Mouse (Mus musculus) hindbrain, embryonic 14.5 days (tissue): Measurements from ENCODE around the gene Upk3bl. TPM values are rescaled to one million over a fixed set of nuclear protein-coding genes. Genes with fewer than 3 reads are reported as not detected.

ENCODE experiments used
- ATAC-seq: fragments of 200-750 bp; cut with Nextera tagmentation; 2 replicates; pipeline ENCODE4 v1.8.0; 2017; ENCODE audit warnings: moderate number of reproducible peaks, mild to moderate bottlenecking, moderate TSS enrichment, moderate library complexity; ENCODE audit not compliant: low FRiP score
- DNase-seq: peaks from one replicate; pipeline ENCODE4 v3.0.0-alpha.2; 2015; ENCODE audit warnings: low spot score
- H3K27ac ChIP-seq: fragments of 300-500 bp; sonication (generic); 2 replicates; pipeline ENCODE4 v1.5.1; 2014; ENCODE audit warnings: mild to moderate bottlenecking, moderate library complexity
- H3K27me3 ChIP-seq: fragments of 300-500 bp; sonication (generic); 2 replicates; pipeline ENCODE4 v1.6.1; 2014; ENCODE audit warnings: mild to moderate bottlenecking, low read length, mixed read lengths; ENCODE audit not compliant: control insufficient read depth, insufficient read depth
- H3K36me3 ChIP-seq: fragments of 300-500 bp; sonication (generic); replicated peaks from 2 replicates; pipeline ENCODE4 v1.6.1; 2014; ENCODE audit not compliant: control insufficient read depth, insufficient read depth
- H3K4me1 ChIP-seq: fragments of 300-500 bp; sonication (generic); replicated peaks from 2 replicates; pipeline ENCODE4 v1.6.1; 2014; ENCODE audit warnings: antibody characterized with exemption, low read length, mixed read lengths; ENCODE audit not compliant: control insufficient read depth, insufficient read depth
- H3K4me2 ChIP-seq: fragments of 300-500 bp; sonication (generic); replicated peaks from 2 replicates; pipeline ENCODE4 v1.6.1; 2014; ENCODE audit warnings: mild to moderate bottlenecking, moderate library complexity
- H3K4me3 ChIP-seq: fragments of 300-500 bp; sonication (generic); replicated peaks from 2 replicates; pipeline ENCODE4 v1.5.1; 2014; ENCODE audit warnings: mild to moderate bottlenecking, low read length
- H3K9ac ChIP-seq: fragments of 300-500 bp; sonication (generic); 2 replicates; pipeline ENCODE4 v1.6.1; 2014
- H3K9me3 ChIP-seq: fragments of 300-500 bp; sonication (generic); 2 replicates; pipeline ENCODE4 v1.6.1; 2016; ENCODE audit warnings: low read length; ENCODE audit not compliant: control insufficient read depth
- WGBS: fragments of 180-500 bp; shearing (Covaris S2); extraction: QIAGEN DNeasy Blood & Tissue Kit; methylation state at CpG from one replicate; pipeline ENCODE4 v1.1.7; 2014; 5-methylcytosine and 5-hydroxymethylcytosine counted together
- polyA plus RNA-seq: library from polyadenylated mRNA; unstranded; fragments of >200 nt; fragmentation: Nextera tagmentation; extraction: Ambion mirVana; gene quantifications from 2 replicates; pipeline ENCODE4 v1.2.1, GENCODE M21; 2014

Upk3bl gene
- polyA plus RNA-seq, 1 experiment from 2014 or later: not detected

DNA sequence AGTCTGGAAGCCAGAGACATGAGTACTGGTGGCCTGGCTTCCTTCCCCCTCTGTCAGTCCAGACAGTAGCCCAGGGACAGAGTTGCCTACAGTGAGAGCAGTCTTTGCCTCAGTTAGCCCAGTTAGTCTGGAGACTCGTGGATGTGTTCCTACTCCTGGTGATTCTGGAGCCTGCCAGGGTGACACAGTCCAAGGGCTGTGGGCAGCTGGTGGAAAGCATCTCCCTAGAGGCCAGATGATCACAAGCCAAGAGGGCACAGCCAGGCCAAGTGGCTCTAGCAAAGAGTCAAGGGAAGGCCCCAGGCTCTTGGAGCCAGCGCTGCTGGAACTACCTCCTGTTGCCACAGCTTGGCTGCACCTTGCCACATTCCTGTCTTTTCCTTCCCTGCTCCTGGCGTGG, 28.6 kb upstream of the Upk3bl start:
- H3K36me3 ChIP-seq: peaks cover 51% of the 10 kb centered on the region

DNA sequence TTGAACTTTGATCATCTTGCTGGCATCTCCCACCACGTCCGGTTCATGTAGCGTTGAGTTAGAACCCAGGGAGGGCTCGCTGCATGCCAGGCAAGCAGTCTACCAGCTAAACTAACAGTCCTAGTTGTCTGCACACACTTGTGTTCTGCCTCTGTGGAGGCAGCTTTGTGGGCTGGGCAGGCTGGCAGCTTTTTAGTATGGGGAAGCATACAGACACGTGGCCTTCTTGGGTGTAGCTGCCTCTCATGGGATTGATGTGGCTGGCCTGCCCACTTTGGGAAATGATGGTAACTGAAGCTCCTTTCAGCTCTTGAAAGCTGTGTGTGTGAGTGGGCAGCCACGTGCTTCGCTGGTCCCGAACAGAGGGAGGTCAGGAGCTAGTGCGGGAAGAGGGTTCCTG, 27.4 kb upstream of the Upk3bl start:
- no peaks in the 10 kb centered on the region for H3K4me1 ChIP-seq
- H3K4me2 ChIP-seq: no peak overlapping the region
- H3K9me3 ChIP-seq: no peaks in the 10 kb centered on the region
- H3K9ac ChIP-seq: no peak overlapping the region
- no peak overlapping the region for H3K27ac ChIP-seq
- H3K27me3 ChIP-seq: no peaks in the 10 kb centered on the region
- DNase-seq (no peak), ATAC-seq (no peak)
- peaks cover 62% of the 10 kb centered on the region for H3K36me3 ChIP-seq
- no peak overlapping the region for H3K4me3 ChIP-seq
- WGBS: 80% methylated on average over 9 of the region's 9 CpGs

More for the DNA sequence above, 28.6 kb upstream of the Upk3bl start:
- Histone ChIP-seq H3K27ac (no peak overlapping the region), H3K4me3 (no peak overlapping the region), H3K9ac (no peak overlapping the region), H3K9me3 (no peaks in the 10 kb centered on the region), H3K27me3 (no peaks in the 10 kb centered on the region), H3K4me2 (no peak overlapping the region), H3K4me1 (no peaks in the 10 kb centered on the region)
- 80% methylated on average over 3 of the region's 3 CpGs for WGBS
- DNase-seq (no peak), ATAC-seq (no peak)

DNA sequence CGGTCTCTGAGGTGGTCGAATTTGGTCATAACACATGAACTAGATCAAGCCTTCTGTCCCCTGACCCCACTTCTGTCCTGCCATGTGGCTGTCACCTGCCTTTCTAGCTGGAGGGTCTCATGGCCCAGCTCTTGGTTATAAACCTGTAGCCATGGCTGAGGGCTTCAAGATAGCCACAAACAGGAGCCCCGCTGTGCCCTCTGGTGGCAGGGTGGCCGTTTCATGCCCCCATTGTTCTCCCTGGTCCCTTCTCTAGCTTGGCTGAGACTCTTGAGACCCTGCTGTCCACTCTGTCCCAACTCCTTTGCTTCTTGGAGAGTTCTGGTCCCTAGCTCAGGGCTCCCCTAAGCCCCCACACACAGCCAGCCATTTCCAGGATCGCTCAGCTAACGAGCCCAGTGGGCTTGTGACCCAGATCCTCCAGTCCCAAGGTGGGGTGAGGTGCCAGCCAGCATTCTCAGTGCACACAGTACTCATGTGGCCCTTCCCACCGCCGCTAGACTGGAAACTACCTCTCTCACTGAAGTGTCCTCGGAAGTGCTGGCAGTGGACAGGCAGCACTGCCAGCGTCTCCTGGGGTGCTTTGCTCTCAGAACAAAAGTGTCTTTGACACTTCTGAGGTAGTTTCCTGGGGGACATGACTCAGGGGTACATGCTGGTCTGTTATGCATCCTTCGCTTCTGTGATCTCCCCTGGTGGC, 26.5 kb upstream of the Upk3bl start:
- no peaks in the 10 kb centered on the region for H3K27me3 ChIP-seq
- H3K4me3 ChIP-seq: no peak overlapping the region
- no peaks in the 10 kb centered on the region for H3K4me1 ChIP-seq
- no peak for ATAC-seq
- 80% methylated on average over 11 of the region's 11 CpGs for WGBS
- H3K9me3 ChIP-seq: no peaks in the 10 kb centered on the region
- H3K27ac ChIP-seq: no peak overlapping the region
- H3K9ac ChIP-seq: no peak overlapping the region
- no peak for DNase-seq
- H3K4me2 ChIP-seq: no peak overlapping the region
- H3K36me3 ChIP-seq: peaks cover 71% of the 10 kb centered on the region

DNA sequence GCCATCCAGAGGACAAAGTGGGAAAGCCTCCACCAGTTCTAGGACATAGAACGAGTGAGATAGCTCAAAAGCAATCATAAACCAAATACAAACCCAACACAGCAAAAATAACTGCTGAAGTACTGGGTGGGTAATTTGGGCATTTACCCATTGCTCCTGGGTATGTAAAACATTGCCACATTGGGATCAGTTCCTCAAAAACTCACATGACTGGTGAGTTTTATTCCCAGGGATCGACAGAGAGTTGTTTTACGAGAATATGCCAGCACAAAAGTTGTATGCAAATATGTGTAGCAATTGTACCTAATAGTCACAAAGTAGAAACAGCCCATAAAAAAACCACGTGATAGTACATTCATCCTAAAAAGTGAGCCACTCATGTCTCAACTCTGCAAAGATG, 19.4 kb upstream of the Upk3bl start:
- no peak overlapping the region for H3K4me2 ChIP-seq
- peaks cover 31% of the 10 kb centered on the region for H3K36me3 ChIP-seq
- H3K9ac ChIP-seq: no peak overlapping the region
- no peaks in the 10 kb centered on the region for H3K27me3 ChIP-seq
- H3K4me1 ChIP-seq: no peaks in the 10 kb centered on the region
- WGBS: 83% methylated on average over 4 of the region's 4 CpGs
- no peaks in the 10 kb centered on the region for H3K9me3 ChIP-seq
- ATAC-seq: no peak
- no peak overlapping the region for H3K4me3 ChIP-seq
- no peak for DNase-seq
- no peak overlapping the region for H3K27ac ChIP-seq

DNA sequence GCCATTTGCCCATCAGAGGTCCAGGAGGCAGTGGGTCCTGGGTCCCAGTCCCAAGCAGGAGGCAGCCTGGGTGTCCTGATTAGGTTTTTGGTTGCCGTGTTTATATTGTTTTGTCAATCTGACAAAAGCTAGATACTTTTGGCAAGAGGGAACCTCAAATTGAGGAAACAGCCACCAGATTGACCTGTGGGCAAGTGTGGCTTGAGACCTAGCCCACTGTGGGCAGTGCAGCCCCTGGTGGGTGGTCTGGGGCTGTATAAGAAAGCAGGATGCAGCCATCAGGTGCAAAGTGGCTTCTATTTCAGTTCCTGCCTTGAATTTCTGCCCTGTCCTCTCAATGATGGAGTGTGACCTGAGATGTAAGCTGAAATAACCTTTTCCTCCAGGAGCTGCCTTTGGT, 19.0 kb upstream of the Upk3bl start:
- WGBS: 90% methylated on average over 1 of the region's 1 CpGs
- ATAC-seq: no peak
- no peaks in the 10 kb centered on the region for H3K4me1 ChIP-seq
- no peaks in the 10 kb centered on the region for H3K27me3 ChIP-seq
- no peaks in the 10 kb centered on the region for H3K9me3 ChIP-seq
- H3K4me2 ChIP-seq: no peak overlapping the region
- H3K4me3 ChIP-seq: no peak overlapping the region
- no peak overlapping the region for H3K9ac ChIP-seq
- peaks cover 27% of the 10 kb centered on the region for H3K36me3 ChIP-seq
- no peak overlapping the region for H3K27ac ChIP-seq
- DNase-seq: no peak

DNA sequence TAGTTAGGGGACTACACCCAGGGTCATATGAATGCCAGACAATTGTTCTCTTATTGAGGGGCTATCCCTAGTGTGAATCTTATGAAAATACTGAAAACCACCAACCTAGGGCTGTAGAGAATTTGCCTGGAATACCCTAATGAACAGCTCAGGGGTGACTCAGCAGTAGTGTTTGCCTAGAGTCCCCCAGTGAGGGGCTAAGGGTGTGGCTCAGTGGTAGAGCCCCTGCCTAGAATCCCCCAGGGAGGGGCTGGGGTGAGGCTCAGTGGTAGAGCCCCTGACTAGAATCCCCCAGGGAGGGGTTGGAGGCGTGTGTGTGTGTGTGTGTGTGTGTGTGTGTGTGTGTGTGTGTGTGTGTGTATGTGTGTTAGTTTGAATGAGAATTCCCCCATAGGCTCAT, 17.6 kb upstream of the Upk3bl start:
- ATAC-seq: no peak

DNA sequence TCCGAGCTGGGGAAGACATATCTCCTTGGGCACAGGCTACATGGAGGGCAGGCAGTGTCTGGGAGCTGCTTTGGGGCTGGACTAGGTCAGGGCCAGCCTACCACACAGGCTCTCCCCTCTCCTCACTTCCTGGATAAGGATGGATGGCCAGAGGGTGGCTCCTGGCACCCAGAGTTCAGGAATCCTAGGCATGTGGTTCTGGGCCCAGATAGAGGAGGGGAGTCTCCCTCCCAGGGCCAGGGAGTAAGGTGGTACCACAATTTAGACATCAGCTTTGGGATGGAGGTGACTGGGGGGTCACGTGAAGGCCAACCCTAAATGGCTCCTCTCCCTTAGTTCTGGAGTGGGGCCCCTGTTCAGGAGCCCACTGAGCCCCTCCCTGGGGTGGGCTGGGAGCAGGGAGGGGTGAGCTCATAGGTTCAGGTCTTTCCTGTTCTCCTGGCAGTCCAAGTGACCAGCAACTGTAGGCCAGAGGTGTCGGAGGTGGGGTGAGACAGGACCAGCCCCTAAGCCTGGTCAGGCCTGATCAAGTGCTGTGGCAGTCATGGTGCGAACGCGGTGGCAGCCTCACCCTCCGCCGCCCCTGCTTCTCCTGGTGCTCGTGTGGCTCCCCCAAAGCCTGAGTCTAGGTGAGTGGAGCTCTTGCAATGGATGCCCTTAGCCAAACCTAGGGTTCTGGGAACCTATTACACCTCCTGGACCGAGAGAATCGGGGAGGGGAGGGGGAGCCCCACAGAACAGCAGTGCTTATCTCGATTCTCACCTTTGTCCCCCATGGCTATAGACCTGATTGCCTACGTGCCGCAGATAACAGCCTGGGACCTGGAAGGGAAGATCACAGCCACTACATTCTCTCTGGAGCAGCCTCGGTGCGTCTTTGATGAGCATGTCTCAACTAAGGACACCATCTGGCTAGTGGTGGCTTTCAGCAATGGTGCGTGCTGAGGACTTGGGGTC, 15.8 kb upstream of the Upk3bl start, which contains the start of gene Upk3b:
Gene Upk3b, plus strand, starts transcription at position 239 of the 957 bp plus-strand sequence.
- ATAC-seq: no peak

More for the DNA sequence above, 17.6 kb upstream of the Upk3bl start:
- no peak overlapping the region for H3K27ac ChIP-seq
- H3K4me1 ChIP-seq: no peaks in the 10 kb centered on the region
- no peak overlapping the region for H3K4me3 ChIP-seq
- no peaks in the 10 kb centered on the region for H3K27me3 ChIP-seq
- H3K4me2 ChIP-seq: no peak overlapping the region
- WGBS: 82% methylated on average over 1 of the region's 1 CpGs
- no peak overlapping the region for H3K9ac ChIP-seq
- DNase-seq: no peak
- H3K36me3 ChIP-seq: peaks cover 13% of the 10 kb centered on the region
- H3K9me3 ChIP-seq: no peaks in the 10 kb centered on the region

DNA sequence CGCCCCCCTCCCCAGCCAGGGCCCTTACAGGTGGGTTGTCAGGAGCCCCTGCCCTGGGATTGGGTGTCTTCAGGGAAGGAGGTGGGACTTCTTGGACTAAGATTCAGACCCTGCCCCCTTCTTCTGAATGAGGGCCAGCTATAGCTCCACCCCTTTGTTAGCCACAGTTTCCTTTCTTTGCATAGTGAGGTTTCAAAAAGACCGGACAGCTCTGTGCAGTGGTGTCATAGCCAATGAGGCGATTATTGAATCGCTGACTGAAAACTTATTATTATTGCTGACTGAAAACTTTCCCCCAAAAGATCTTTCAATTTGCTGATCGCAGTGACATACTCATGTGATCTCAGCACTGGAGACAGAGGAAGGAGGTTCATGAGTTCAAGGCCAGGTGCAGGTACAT, 14.1 kb upstream of the Upk3bl start:
- DNase-seq (no peak), ATAC-seq (no peak)
- H3K27me3 ChIP-seq: no peaks in the 10 kb centered on the region
- H3K4me3 ChIP-seq: no peak overlapping the region
- H3K9me3 ChIP-seq: no peaks in the 10 kb centered on the region
- 42% methylated on average over 5 of the region's 5 CpGs for WGBS
- H3K4me2 ChIP-seq: no peak overlapping the region
- H3K27ac ChIP-seq: no peak overlapping the region
- H3K36me3 ChIP-seq: no peaks in the 10 kb centered on the region
- no peak overlapping the region for H3K9ac ChIP-seq
- no peaks in the 10 kb centered on the region for H3K4me1 ChIP-seq

More for the DNA sequence above, 15.8 kb upstream of the Upk3bl start, which contains the start of gene Upk3b:
- no peaks in the 10 kb centered on the region for H3K4me1 ChIP-seq
- H3K27ac ChIP-seq: no peak within 1 kb of the TSS
- DNase-seq: no peak
- H3K27me3 ChIP-seq: no peaks in the 10 kb centered on the region
- no peaks in the 10 kb centered on the region for H3K36me3 ChIP-seq
- H3K4me2 ChIP-seq: no peak within 1 kb of the TSS
- no peak within 1 kb of the TSS for H3K9ac ChIP-seq
- 88% methylated on average over 17 of the region's 17 CpGs for WGBS
- H3K4me3 ChIP-seq: no peak within 1 kb of the TSS
- H3K9me3 ChIP-seq: no peaks in the 10 kb centered on the region

DNA sequence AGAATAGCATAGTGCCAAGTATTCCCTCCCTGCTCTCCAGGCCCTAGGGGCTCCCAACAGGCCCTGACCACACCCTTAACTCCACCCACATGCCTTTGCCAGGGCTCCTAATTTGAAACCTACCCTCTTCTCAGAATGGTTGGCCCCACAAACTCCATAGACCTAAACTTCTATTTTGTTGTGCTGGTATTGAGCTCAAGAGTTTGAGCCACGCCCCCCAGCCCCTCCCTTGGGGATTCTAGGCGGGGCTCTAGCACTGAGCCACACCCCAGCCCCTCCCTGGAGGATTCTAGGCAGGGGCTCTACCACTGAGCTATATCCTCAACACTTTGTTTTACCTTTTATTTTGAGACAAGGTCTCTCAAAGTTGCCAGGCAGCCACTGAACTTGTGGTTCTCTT, 13.0 kb upstream of the Upk3bl start:
- DNase-seq: no peak
- no peaks in the 10 kb centered on the region for H3K9me3 ChIP-seq
- 55% methylated on average over 2 of the region's 2 CpGs for WGBS

More for the DNA sequence above, 13.0 kb upstream of the Upk3bl start:
- Histone ChIP-seq H3K9ac (no peak overlapping the region), H3K27ac (no peak overlapping the region), H3K36me3 (no peaks in the 10 kb centered on the region), H3K4me2 (no peak overlapping the region), H3K4me1 (no peaks in the 10 kb centered on the region), H3K4me3 (no peak overlapping the region), H3K27me3 (no peaks in the 10 kb centered on the region)
- ATAC-seq: no peak
